Mouse (Mus musculus) E14TG2a.4 (cell line): ENCODE results near the gene Tspan3.

ENCODE experiments used
- CTCF ChIP-seq: conservative IDR thresholded peaks from 2 replicates; pipeline ENCODE4 v1.5.1; 2014; ENCODE audit warnings: low read length
- NANOG ChIP-seq: IDR thresholded peaks from 2 replicates; pipeline ENCODE4 v1.6.1; 2014; ENCODE audit warnings: borderline replicate concordance, low read length, mixed read lengths

DNA sequence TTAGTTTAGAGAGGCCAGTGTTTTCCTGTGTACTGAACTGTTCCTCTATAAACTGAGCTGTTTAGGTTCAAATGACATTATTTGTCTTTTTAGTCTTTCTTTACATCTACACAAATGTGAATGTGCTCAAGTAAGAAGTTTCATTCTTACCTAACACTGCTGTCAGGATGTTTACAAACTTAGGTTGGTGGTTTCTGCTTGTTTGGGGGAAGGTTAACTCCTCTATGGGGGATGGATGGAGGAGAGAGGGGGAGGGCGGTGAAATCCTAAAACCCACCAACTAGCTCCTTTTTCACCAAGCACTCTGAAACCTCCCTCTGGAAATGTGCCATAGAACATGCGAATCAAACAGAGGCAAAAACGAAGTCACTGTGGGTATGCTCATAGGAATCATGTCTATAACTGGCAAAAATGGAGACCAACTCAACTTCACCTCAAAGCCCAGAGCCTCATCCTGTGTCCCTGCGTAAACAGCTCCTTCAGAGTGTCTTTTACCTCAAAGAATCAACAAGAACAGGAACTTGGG, 12.7 kb downstream of the Tspan3 start:
- TF ChIP-seq CTCF (no peak), NANOG (no peak)
